Mouse (Mus musculus) myocyte (in vitro differentiated cells): Measurements from ENCODE around the gene Thada.

ENCODE experiments used
- CEBPB ChIP-seq: IDR thresholded peaks from 2 replicates; pipeline ENCODE4 v1.6.1; 2011; ENCODE audit warnings: mild to moderate bottlenecking, moderate library complexity; ENCODE audit not compliant: poor library complexity, insufficient read depth, severe bottlenecking
- E2F4 ChIP-seq: IDR thresholded peaks from one replicate; pipeline ENCODE4 v1.6.1; 2011; ENCODE audit warnings: mild to moderate bottlenecking, control low read depth, moderate library complexity; ENCODE audit not compliant: insufficient read depth
- MAX ChIP-seq: IDR thresholded peaks from one replicate; pipeline ENCODE4 v1.6.1; 2011; ENCODE audit warnings: low read depth, mild to moderate bottlenecking, control low read depth
- MYOD1 ChIP-seq, 3 experiments: IDR thresholded peaks; one replicate each; pipeline ENCODE4 v1.6.1; 2011; ENCODE audit warnings: control low read depth in 2 of 3, low read depth in 2 of 3, mild to moderate bottlenecking in 2 of 3, moderate library complexity in 1 of 3; ENCODE audit not compliant: insufficient read length in 2 of 3, control insufficient read depth in 1 of 3
- MYOG ChIP-seq, 3 experiments: IDR thresholded peaks; one replicate each; pipeline ENCODE4 v1.6.1; 2011; ENCODE audit warnings: control low read depth in 2 of 3, low read depth in 2 of 3, mild to moderate bottlenecking in 2 of 3; ENCODE audit not compliant: insufficient read length in 2 of 3, control insufficient read depth in 1 of 3, insufficient read depth in 1 of 3
- POLR2A ChIP-seq: IDR thresholded peaks from one replicate; pipeline ENCODE4 v1.6.1; 2011; ENCODE audit warnings: low read depth, mild to moderate bottlenecking, control low read depth, moderate library complexity; ENCODE audit not compliant: insufficient read length
- POLR2AphosphoS2 ChIP-seq: IDR thresholded peaks from one replicate; pipeline ENCODE4 v1.6.1; 2011; ENCODE audit warnings: low read depth, control low read depth; ENCODE audit not compliant: insufficient read length
- REST ChIP-seq: IDR thresholded peaks from one replicate; pipeline ENCODE4 v1.6.1; 2011; ENCODE audit warnings: mild to moderate bottlenecking, control low read depth, moderate library complexity; ENCODE audit not compliant: insufficient read depth, insufficient read length
- SRF ChIP-seq: IDR thresholded peaks from one replicate; pipeline ENCODE4 v1.6.1; 2011; ENCODE audit warnings: low read depth; ENCODE audit not compliant: control insufficient read depth, insufficient read length
- TCF12 ChIP-seq: IDR thresholded peaks from one replicate; pipeline ENCODE4 v1.6.1; 2011; ENCODE audit warnings: mild to moderate bottlenecking, control low read depth; ENCODE audit not compliant: poor library complexity, insufficient read depth, severe bottlenecking
- TCF3 ChIP-seq: IDR thresholded peaks from one replicate; pipeline ENCODE4 v1.6.1; 2011; ENCODE audit warnings: low read depth, control low read depth; ENCODE audit not compliant: insufficient read length
- USF1 ChIP-seq: IDR thresholded peaks from one replicate; pipeline ENCODE4 v1.6.1; 2011; ENCODE audit warnings: low read depth, mild to moderate bottlenecking, control low read depth, moderate library complexity

DNA sequence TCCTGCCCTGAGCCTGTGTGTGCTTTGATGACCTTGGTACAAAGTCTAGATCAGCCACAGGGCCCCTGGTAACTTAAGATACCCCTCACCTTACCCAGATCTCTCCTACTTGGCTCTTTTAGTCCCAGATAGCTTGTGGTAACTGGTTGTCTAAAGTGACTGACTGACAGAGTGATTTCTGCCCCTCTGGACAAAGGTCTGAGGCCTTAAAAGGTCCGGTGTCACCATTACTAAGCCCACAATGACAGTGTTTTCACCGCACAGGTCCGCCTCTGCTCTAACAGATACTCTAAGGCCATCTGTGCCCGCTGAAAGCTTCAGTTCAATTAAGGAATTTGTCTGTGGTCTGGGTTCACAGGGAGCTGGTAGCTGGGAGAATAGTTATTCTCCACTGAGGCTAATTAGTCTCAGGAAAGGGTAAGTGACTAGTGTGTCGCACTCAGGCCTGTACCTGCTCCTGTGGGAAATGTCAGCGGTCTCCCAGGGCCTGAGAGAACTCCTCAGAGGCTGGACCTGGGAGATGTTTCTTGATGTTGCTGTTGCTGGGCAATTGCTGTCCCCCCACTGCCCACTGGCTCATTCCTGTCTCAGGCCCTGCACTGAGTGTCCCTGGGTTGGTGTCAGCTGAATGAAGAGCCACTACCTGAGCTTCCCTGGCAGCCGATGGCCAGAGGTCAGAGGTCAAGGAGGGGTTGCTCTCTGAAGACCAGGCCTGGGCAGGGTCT is 319.4 kb downstream of the Thada start:
- TF ChIP-seq MAX (no peak), POLR2A (no peak), USF1 (no peak), E2F4 (no peak), MYOD1 (IDR thresholded peaks at IDR 0.05; ENCODE audit: control insufficient read depth in 1 of 3, insufficient read length in 2 of 3, low read depth in 2 of 3) (no peak), TCF3 (no peak), CEBPB (no peak), MYOG (IDR thresholded peaks at IDR 0.05; ENCODE audit: control insufficient read depth in 1 of 3, insufficient read depth in 1 of 3, insufficient read length in 2 of 3, low read depth in 2 of 3) (no peak), TCF12 (no peak), POLR2AphosphoS2 (no peak), REST (no peak), SRF (no peak)
